Mouse (Mus musculus): ENCODE results near the gene Pald1.

DNA sequence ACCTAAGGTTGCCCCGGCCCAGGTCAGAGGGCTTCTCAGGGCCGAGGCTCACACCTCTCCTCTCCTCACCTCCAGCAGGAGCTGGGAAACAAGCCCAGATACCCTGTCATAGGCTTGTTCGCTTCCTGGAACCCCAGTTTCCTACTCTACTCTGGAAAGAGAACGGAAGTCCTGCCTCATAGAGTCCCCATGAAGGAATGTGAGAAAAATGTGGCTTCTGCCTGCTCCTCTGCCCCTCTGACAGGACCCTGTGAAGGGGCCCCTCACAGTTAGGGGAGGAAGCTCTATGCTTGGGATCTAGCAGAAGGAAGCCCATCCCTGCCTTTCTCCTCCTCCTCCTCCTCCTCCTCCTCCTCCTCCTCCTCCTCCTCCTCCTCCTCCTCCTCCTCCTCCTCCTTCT lies 9.3 kb upstream of the Pald1 start:
- TF ChIP-seq CTCF (IDR thresholded peaks at IDR 0.05; ENCODE audit: insufficient read depth, low read length) (no peak), POLR2A (IDR thresholded peaks at IDR 0.05; ENCODE audit: borderline replicate concordance, extremely low read depth, low read depth, low read length) (no peak)

Data from lung, adult 2 months (tissue).